Mouse (Mus musculus): Measurements from ENCODE around the gene Stab2. TPM values are rescaled to one million over a fixed set of nuclear protein-coding genes. Genes with fewer than 3 reads are reported as not detected.
A peak's percentile ranks its signal among the peaks of the same experiment; 100 is the strongest.

The Stab2 gene
- polyA plus RNA-seq, 1 experiment from 2014 or later: 0.29 TPM

DNA sequence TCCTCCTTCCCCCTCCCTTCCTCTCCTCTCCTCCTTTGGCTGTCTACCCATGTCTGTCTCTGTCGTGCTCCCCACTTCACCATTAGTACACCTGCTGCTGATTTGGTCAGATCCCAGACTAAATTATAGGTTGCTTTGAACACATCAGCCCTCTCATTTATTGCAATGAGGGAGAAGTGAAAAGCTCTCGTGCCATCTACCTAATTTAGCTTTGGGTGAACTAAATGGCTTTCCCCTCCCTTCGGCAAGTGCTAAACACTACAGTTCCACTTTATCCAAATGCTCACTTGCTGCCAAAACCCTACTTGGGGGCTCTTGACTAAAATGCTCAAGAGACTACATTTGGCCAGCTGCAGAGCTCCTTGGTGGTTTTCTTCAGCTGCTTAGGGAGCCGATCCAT, 171.0 kb downstream of the Stab2 start:
- H3K4me3 ChIP-seq (ENCODE audit: low read depth, low read length): no peak overlapping the region
- H3K27me3 ChIP-seq (ENCODE audit: control insufficient read depth, insufficient read depth, low read length): no peaks in the 10 kb centered on the region
- H3K9ac ChIP-seq (replicated peaks; ENCODE audit: low read length): no peak overlapping the region
- H3K4me1 ChIP-seq (ENCODE audit: control insufficient read depth, insufficient read depth, low read length): no peaks in the 10 kb centered on the region
- 80% methylated on average over 4 of the region's 4 CpGs for WGBS
- no peaks in the 10 kb centered on the region for H3K9me3 ChIP-seq (replicated peaks; ENCODE audit: control insufficient read depth, low read length)
- no peaks in the 10 kb centered on the region for H3K36me3 ChIP-seq (replicated peaks; ENCODE audit: control insufficient read depth, insufficient read depth, low read depth, low read length)
- no peak overlapping the region for H3K4me2 ChIP-seq (ENCODE audit: low read depth, low read length)
- no peak for ATAC-seq (replicated peaks; ENCODE audit: insufficient number of reproducible peaks, low FRiP score, low TSS enrichment, low read depth)
- DNase-seq (ENCODE audit: low spot score): no peak
- no peak overlapping the region for H3K27ac ChIP-seq (replicated peaks; ENCODE audit: low read depth, low read length)

DNA sequence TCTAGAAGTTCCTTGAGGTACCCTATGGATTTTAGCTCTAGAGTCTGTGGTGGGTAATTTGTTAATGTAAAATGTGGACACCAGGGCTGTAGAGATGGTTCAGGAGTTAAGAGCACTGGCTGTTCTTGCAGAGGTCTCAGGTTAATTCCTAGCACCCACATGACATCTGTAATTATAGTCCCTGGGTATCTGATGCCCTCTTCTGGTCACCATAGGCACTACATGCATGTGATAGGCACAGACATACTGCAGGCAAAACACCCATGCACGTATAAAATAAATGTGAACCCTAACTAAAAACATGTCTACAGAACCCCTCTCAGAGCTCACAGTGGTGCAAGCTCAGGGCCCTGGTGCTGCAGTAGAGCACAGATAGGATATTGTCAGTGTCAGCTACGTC, 178.3 kb downstream of the Stab2 start:
- WGBS: 93% methylated on average over 2 of the region's 2 CpGs
- no peak for DNase-seq (ENCODE audit: low spot score)
- Histone ChIP-seq H3K9ac (replicated peaks; ENCODE audit: low read length) (no peak overlapping the region), H3K4me2 (ENCODE audit: low read depth, low read length) (no peak overlapping the region), H3K27ac (replicated peaks; ENCODE audit: low read depth, low read length) (no peak overlapping the region), H3K4me1 (ENCODE audit: control insufficient read depth, insufficient read depth, low read length) (no peaks in the 10 kb centered on the region), H3K36me3 (replicated peaks; ENCODE audit: control insufficient read depth, insufficient read depth, low read depth, low read length) (no peaks in the 10 kb centered on the region), H3K27me3 (ENCODE audit: control insufficient read depth, insufficient read depth, low read length) (no peaks in the 10 kb centered on the region), H3K9me3 (replicated peaks; ENCODE audit: control insufficient read depth, low read length) (no peaks in the 10 kb centered on the region), H3K4me3 (ENCODE audit: low read depth, low read length) (no peak overlapping the region)
- no peak for ATAC-seq (replicated peaks; ENCODE audit: insufficient number of reproducible peaks, low FRiP score, low TSS enrichment, low read depth)

- Histone ChIP-seq H3K9me3 (replicated peaks; ENCODE audit: control insufficient read depth, low read length) (no peaks in the 10 kb centered on the region), H3K4me1 (ENCODE audit: control insufficient read depth, insufficient read depth, low read length) (no peaks in the 10 kb centered on the region), H3K27ac (replicated peaks; ENCODE audit: low read depth, low read length) (no peak overlapping the region), H3K4me2 (ENCODE audit: low read depth, low read length) (no peak overlapping the region), H3K9ac (replicated peaks; ENCODE audit: low read length) (no peak overlapping the region), H3K27me3 (ENCODE audit: control insufficient read depth, insufficient read depth, low read length) (no peaks in the 10 kb centered on the region), H3K4me3 (ENCODE audit: low read depth, low read length) (no peak overlapping the region), H3K36me3 (replicated peaks; ENCODE audit: control insufficient read depth, insufficient read depth, low read depth, low read length) (no peaks in the 10 kb centered on the region)
- 84% methylated on average over 15 of the region's 15 CpGs for WGBS
- ATAC-seq (replicated peaks; ENCODE audit: insufficient number of reproducible peaks, low FRiP score, low TSS enrichment, low read depth): no peak
- no peak for DNase-seq (ENCODE audit: low spot score)
Measured at GRCm38 (mm10) chr10:86828221-86829135, 179.3 kb downstream of the Stab2 start.

DNA sequence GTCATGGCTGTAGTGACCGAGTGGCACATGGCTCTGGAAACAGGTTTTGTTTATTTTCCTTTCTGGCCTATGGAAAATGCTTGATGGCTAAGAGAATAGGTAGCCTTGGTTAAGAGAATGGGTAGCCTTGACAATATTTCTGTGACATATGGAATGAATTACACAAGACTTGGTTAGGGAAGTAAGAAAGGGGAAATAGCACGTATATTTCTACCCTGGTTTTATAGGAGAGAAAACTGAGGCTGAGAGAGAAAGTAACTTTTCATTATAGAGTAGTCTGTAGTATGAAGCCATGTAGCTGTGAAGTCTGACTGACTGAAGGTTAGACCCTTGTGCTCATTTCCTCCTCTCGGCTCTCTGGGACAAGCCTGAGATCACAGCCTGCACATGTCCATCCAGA, 180.9 kb downstream of the Stab2 start:
- H3K9ac ChIP-seq (replicated peaks; ENCODE audit: low read length): no peak overlapping the region
- no peak overlapping the region for H3K4me3 ChIP-seq (ENCODE audit: low read depth, low read length)
- DNase-seq (ENCODE audit: low spot score) (no peak), ATAC-seq (replicated peaks; ENCODE audit: insufficient number of reproducible peaks, low FRiP score, low TSS enrichment, low read depth) (no peak)
- WGBS: 41% methylated on average over 3 of the region's 3 CpGs
- H3K9me3 ChIP-seq (replicated peaks; ENCODE audit: control insufficient read depth, low read length): no peaks in the 10 kb centered on the region
- H3K36me3 ChIP-seq (replicated peaks; ENCODE audit: control insufficient read depth, insufficient read depth, low read depth, low read length): no peaks in the 10 kb centered on the region
- no peak overlapping the region for H3K27ac ChIP-seq (replicated peaks; ENCODE audit: low read depth, low read length)
- H3K4me2 ChIP-seq (ENCODE audit: low read depth, low read length): no peak overlapping the region
- H3K27me3 ChIP-seq (ENCODE audit: control insufficient read depth, insufficient read depth, low read length): no peaks in the 10 kb centered on the region
- H3K4me1 ChIP-seq (ENCODE audit: control insufficient read depth, insufficient read depth, low read length): no peaks in the 10 kb centered on the region

DNA sequence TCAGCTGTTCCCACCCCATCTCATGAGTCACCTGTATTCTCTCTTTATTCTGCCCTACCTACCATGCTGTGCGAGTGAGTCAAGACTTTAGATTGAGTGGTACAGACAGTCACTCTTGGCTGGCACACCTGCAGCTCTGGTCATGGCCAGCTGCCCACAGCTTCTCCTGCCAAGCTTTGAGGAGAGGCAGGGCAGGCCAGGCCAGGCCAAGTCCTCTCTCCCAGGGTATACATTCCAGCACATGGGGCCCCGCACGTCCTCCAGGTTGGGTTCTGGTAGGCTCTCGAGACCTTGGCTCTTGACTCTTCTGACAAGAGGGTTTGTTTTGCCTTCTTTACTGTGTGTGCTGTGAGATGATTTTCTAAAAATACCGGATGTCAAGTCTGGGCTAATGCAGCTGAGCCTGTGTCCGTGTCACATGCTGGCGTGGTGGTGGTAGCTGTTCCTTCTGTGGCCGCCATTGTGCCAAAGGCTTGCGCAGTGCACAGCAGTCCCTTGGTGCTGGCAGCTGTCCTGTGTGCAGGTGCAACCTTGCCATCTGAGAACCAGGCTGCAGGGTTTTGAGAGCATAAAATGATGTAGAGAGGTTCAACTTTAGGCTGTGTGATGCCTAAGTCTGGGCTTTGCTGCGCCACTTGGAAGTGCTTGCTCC, 181.8 kb downstream of the Stab2 start:
- 85% methylated on average over 10 of the region's 10 CpGs for WGBS
- Histone ChIP-seq H3K4me2 (ENCODE audit: low read depth, low read length) (no peak overlapping the region), H3K4me3 (ENCODE audit: low read depth, low read length) (no peak overlapping the region), H3K9me3 (replicated peaks; ENCODE audit: control insufficient read depth, low read length) (no peaks in the 10 kb centered on the region), H3K9ac (replicated peaks; ENCODE audit: low read length) (no peak overlapping the region), H3K4me1 (ENCODE audit: control insufficient read depth, insufficient read depth, low read length) (no peaks in the 10 kb centered on the region), H3K36me3 (replicated peaks; ENCODE audit: control insufficient read depth, insufficient read depth, low read depth, low read length) (no peaks in the 10 kb centered on the region), H3K27me3 (ENCODE audit: control insufficient read depth, insufficient read depth, low read length) (no peaks in the 10 kb centered on the region), H3K27ac (replicated peaks; ENCODE audit: low read depth, low read length) (no peak overlapping the region)
- ATAC-seq (replicated peaks; ENCODE audit: insufficient number of reproducible peaks, low FRiP score, low TSS enrichment, low read depth): no peak
- DNase-seq (ENCODE audit: low spot score): no peak

GRCm38 (mm10) chr10:86824871-86825270, 183.0 kb downstream of the Stab2 start:
- ATAC-seq (replicated peaks; ENCODE audit: insufficient number of reproducible peaks, low FRiP score, low TSS enrichment, low read depth): no peak
- 32% methylated on average over 14 of the region's 14 CpGs for WGBS
- H3K9me3 ChIP-seq (replicated peaks; ENCODE audit: control insufficient read depth, low read length): no peaks in the 10 kb centered on the region
- no peak overlapping the region for H3K4me3 ChIP-seq (ENCODE audit: low read depth, low read length)
- peaks cover 3% of the 10 kb centered on the region for H3K4me1 ChIP-seq (ENCODE audit: control insufficient read depth, insufficient read depth, low read length)
- no peaks in the 10 kb centered on the region for H3K36me3 ChIP-seq (replicated peaks; ENCODE audit: control insufficient read depth, insufficient read depth, low read depth, low read length)
- peak; percentile 34 for DNase-seq (ENCODE audit: low spot score)
- H3K9ac ChIP-seq (replicated peaks; ENCODE audit: low read length): no peak overlapping the region
- H3K27ac ChIP-seq (replicated peaks; ENCODE audit: low read depth, low read length): no peak overlapping the region
- no peak overlapping the region; the same call in 1 of the 2 replicates for H3K4me2 ChIP-seq (ENCODE audit: low read depth, low read length)
- H3K27me3 ChIP-seq (ENCODE audit: control insufficient read depth, insufficient read depth, low read length): no peaks in the 10 kb centered on the region

DNA sequence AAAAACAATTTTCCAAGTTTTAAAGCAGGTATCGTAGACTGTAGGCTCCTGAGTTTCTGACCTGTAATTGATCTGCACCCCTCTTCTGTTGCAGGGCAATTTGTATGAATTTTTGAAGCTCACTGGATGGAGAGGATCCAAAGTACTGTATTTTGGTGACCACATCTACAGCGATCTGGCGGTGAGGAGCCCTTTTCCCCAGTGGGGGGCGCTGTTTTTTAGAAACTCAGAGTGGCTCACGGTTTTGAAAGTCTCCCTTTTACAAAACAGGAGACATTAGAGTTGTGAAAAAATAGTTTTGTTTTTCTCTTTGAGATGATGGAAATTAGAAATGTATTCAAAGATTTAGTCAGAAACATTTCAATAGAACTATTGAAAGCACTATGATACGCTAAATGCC, 183.7 kb downstream of the Stab2 start:
- WGBS: 70% methylated on average over 6 of the region's 6 CpGs
- no peak overlapping the region for H3K27ac ChIP-seq (replicated peaks; ENCODE audit: low read depth, low read length)
- ATAC-seq (replicated peaks; ENCODE audit: insufficient number of reproducible peaks, low FRiP score, low TSS enrichment, low read depth): no peak

DNA sequence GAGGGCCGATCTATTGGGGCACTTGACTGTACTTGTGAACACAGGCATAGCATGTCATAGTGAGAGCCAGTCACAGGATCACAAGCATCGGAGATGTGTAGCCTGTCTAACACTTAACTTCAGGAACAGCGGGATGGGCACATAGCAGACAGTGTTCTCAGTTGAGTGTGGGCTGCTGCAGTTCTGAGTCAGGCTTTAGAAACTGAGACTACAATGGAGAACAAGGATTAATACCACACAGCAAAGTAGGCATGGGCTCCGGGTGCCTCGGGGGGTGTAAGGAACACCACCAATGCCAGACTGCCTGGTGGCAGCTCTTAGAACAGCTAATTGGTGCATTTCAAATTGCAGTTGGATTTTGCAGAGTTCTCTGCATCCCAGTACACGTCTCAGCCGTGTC, 186.8 kb downstream of the Stab2 start:
- DNase-seq (ENCODE audit: low spot score) (no peak), ATAC-seq (replicated peaks; ENCODE audit: insufficient number of reproducible peaks, low FRiP score, low TSS enrichment, low read depth) (no peak)
- peaks cover 5% of the 10 kb centered on the region for H3K4me1 ChIP-seq (ENCODE audit: control insufficient read depth, insufficient read depth, low read length)
- no peaks in the 10 kb centered on the region for H3K27me3 ChIP-seq (ENCODE audit: control insufficient read depth, insufficient read depth, low read length)
- no peaks in the 10 kb centered on the region for H3K9me3 ChIP-seq (replicated peaks; ENCODE audit: control insufficient read depth, low read length)
- no peaks in the 10 kb centered on the region for H3K36me3 ChIP-seq (replicated peaks; ENCODE audit: control insufficient read depth, insufficient read depth, low read depth, low read length)
- no peak overlapping the region for H3K9ac ChIP-seq (replicated peaks; ENCODE audit: low read length)
- H3K27ac ChIP-seq (replicated peaks; ENCODE audit: low read depth, low read length): no peak overlapping the region
- 89% methylated on average over 7 of the region's 7 CpGs for WGBS
- H3K4me2 ChIP-seq (ENCODE audit: low read depth, low read length): no peak overlapping the region
- no peak overlapping the region for H3K4me3 ChIP-seq (ENCODE audit: low read depth, low read length)

More for the DNA sequence above, 183.7 kb downstream of the Stab2 start:
- no peak overlapping the region for H3K4me2 ChIP-seq (ENCODE audit: low read depth, low read length)
- H3K36me3 ChIP-seq (replicated peaks; ENCODE audit: control insufficient read depth, insufficient read depth, low read depth, low read length): no peaks in the 10 kb centered on the region
- peaks cover 5% of the 10 kb centered on the region for H3K4me1 ChIP-seq (ENCODE audit: control insufficient read depth, insufficient read depth, low read length)
- no peak overlapping the region for H3K4me3 ChIP-seq (ENCODE audit: low read depth, low read length)
- H3K9me3 ChIP-seq (replicated peaks; ENCODE audit: control insufficient read depth, low read length): no peaks in the 10 kb centered on the region
- no peaks in the 10 kb centered on the region for H3K27me3 ChIP-seq (ENCODE audit: control insufficient read depth, insufficient read depth, low read length)
- no peak for DNase-seq (ENCODE audit: low spot score)
- H3K9ac ChIP-seq (replicated peaks; ENCODE audit: low read length): no peak overlapping the region

Measured in embryonic facial prominence, embryonic 11.5 days (tissue).